Mouse (Mus musculus) G1E (cell line): Measurements from ENCODE around the gene Fank1. TPM values are rescaled to one million over a fixed set of nuclear protein-coding genes. Genes with fewer than 3 reads are reported as not detected.

Experiments
- ATAC-seq: 2 replicates; pipeline ENCODE4 v1.8.0; 2016; ENCODE audit warnings: mild to moderate bottlenecking; ENCODE audit not compliant: insufficient number of reproducible peaks, poor library complexity, low FRiP score, severe bottlenecking; ENCODE audit errors: extremely low read depth
- DNase-seq: peaks from one replicate; pipeline ENCODE4 v3.0.0; 2012; ENCODE audit warnings: low spot score
- H3K27me3 ChIP-seq: 2 replicates; pipeline ENCODE4 v1.6.1; 2012; ENCODE audit warnings: mild to moderate bottlenecking, low read length, inconsistent platforms; ENCODE audit not compliant: insufficient read depth
- H3K36me3 ChIP-seq: replicated peaks from 2 replicates; pipeline ENCODE3; 2012; ENCODE audit warnings: mild to moderate bottlenecking, inconsistent platforms
- H3K4me1 ChIP-seq: 2 replicates; pipeline ENCODE4 v1.6.1; 2012; ENCODE audit warnings: low read depth, low read length, inconsistent platforms, mixed read lengths; ENCODE audit not compliant: insufficient read depth
- H3K4me3 ChIP-seq: 2 replicates; pipeline ENCODE4 v1.5.1; 2012; ENCODE audit warnings: low read depth, mild to moderate bottlenecking, inconsistent platforms, low read length, moderate library complexity, mixed read lengths
- H3K9me3 ChIP-seq: replicated peaks from 2 replicates; pipeline ENCODE4 v1.6.1; 2012; ENCODE audit warnings: inconsistent platforms
- CTCF ChIP-seq: IDR thresholded peaks from 2 replicates; pipeline ENCODE4 v1.5.1; 2012; ENCODE audit warnings: low read depth, low read length, inconsistent platforms, mixed read lengths
- GATA1 ChIP-seq: IDR thresholded peaks from 2 replicates; pipeline ENCODE4 v1.6.1; 2012; ENCODE audit warnings: borderline replicate concordance, low read length, inconsistent platforms, mixed read lengths
- GATA2 ChIP-seq: IDR thresholded peaks from 2 replicates; pipeline ENCODE4 v1.6.1; 2012; ENCODE audit warnings: low read depth, low read length, inconsistent platforms, borderline replicate concordance
- POLR2AphosphoS5 ChIP-seq: IDR thresholded peaks from 2 replicates; pipeline ENCODE4 v1.6.1; 2012; ENCODE audit warnings: low read depth, low read length, inconsistent platforms; ENCODE audit not compliant: insufficient replicate concordance
- TAL1 ChIP-seq: conservative IDR thresholded peaks from 2 replicates; pipeline ENCODE4 v1.6.1; 2012; ENCODE audit warnings: low read depth, low read length, inconsistent platforms, mixed read lengths
- polyA plus RNA-seq: library from polyadenylated mRNA; stranded (reverse); fragments of >175 nt; gene quantifications from 2 replicates; pipeline ENCODE4 v1.2.3, GENCODE M21; 2012
- total RNA-seq, 2 experiments: library from RNA; stranded (forward) in 1 of 2; stranded (reverse) in 1 of 2; fragments of 200-1000 nt in 1 of 2; fragments of >200 nt in 1 of 2; fragmentation: Nextera tagmentation in 1 of 2; gene quantifications; 2 replicates each; pipeline ENCODE4 v1.2.3; 2014 to 2017

The Fank1 gene
- total and polyA plus RNA-seq, 3 experiments, result not detected

GRCm38 (mm10) chr7:133764425-133764824 lies 12.2 kb upstream of the Fank1 start:
- no peak overlapping the region for H3K4me3 ChIP-seq
- no peak for ATAC-seq
- DNase-seq, result no peak
- H3K4me1 ChIP-seq, result peaks cover 5% of the 10 kb centered on the region; the same call in 1 of the 2 replicates
- H3K9me3 ChIP-seq, result no peaks in the 10 kb centered on the region
- no peak for TF ChIP-seq GATA1
- no peak for TF ChIP-seq GATA2
- no peak for TF ChIP-seq CTCF
- no peak for TF ChIP-seq POLR2AphosphoS5
- TF ChIP-seq TAL1, result no peak
- peaks cover 37% of the 10 kb centered on the region for H3K36me3 ChIP-seq
- no peaks in the 10 kb centered on the region for H3K27me3 ChIP-seq

GRCm38 (mm10) chr7:133765240-133765848 lies 11.3 kb upstream of the Fank1 start:
- H3K4me3 ChIP-seq, result no peak overlapping the region
- no peaks in the 10 kb centered on the region for H3K9me3 ChIP-seq
- no peak for DNase-seq
- H3K27me3 ChIP-seq, result no peaks in the 10 kb centered on the region
- TF ChIP-seq GATA2 (no peak), TAL1 (no peak), GATA1 (no peak), POLR2AphosphoS5 (no peak), CTCF (no peak)
- H3K36me3 ChIP-seq, result peaks cover 30% of the 10 kb centered on the region
- H3K4me1 ChIP-seq, result peaks cover 5% of the 10 kb centered on the region; the same call in 1 of the 2 replicates
- ATAC-seq, result no peak

- Histone ChIP-seq H3K27me3 (no peaks in the 10 kb centered on the region), H3K4me1 (peaks cover 5% of the 10 kb centered on the region; the same call in 1 of the 2 replicates), H3K9me3 (no peaks in the 10 kb centered on the region), H3K36me3 (peaks cover 30% of the 10 kb centered on the region), H3K4me3 (no peak overlapping the region)
- TF ChIP-seq POLR2AphosphoS5 (no peak), GATA2 (no peak), TAL1 (no peak), GATA1 (no peak), CTCF (no peak)
- DNase-seq, result no peak
- no peak for ATAC-seq
Observed at GRCm38 (mm10) chr7:133765849-133766243, 10.8 kb upstream of the Fank1 start.

- no peak for TF ChIP-seq GATA1
- no peak for TF ChIP-seq POLR2AphosphoS5
- no peak for TF ChIP-seq CTCF
- no peak for TF ChIP-seq TAL1
- no peak for TF ChIP-seq GATA2
- DNase-seq, result no peak
Observed at GRCm38 (mm10) chr7:133768027-133768426, 8.6 kb upstream of the Fank1 start.

GRCm38 (mm10) chr7:133768517-133768916 lies 8.1 kb upstream of the Fank1 start:
- ATAC-seq (no peak), DNase-seq (no peak)
- Histone ChIP-seq H3K27me3 (no peaks in the 10 kb centered on the region), H3K4me3 (no peak overlapping the region), H3K36me3 (peaks cover 22% of the 10 kb centered on the region), H3K4me1 (no peaks in the 10 kb centered on the region), H3K9me3 (no peaks in the 10 kb centered on the region)
- TF ChIP-seq POLR2AphosphoS5 (no peak), GATA1 (no peak), TAL1 (no peak), CTCF (no peak), GATA2 (no peak)

More at GRCm38 (mm10) chr7:133768027-133768426, 8.6 kb upstream of the Fank1 start:
- Histone ChIP-seq H3K36me3 (peaks cover 22% of the 10 kb centered on the region), H3K4me3 (no peak overlapping the region), H3K9me3 (no peaks in the 10 kb centered on the region), H3K27me3 (no peaks in the 10 kb centered on the region), H3K4me1 (no peaks in the 10 kb centered on the region)
- ATAC-seq, result no peak

- no peak for TF ChIP-seq GATA2
- TF ChIP-seq CTCF, result no peak
- no peak for TF ChIP-seq TAL1
- no peak for TF ChIP-seq POLR2AphosphoS5
- no peak for TF ChIP-seq GATA1
- peaks cover 17% of the 10 kb centered on the region for H3K4me1 ChIP-seq
- H3K36me3 ChIP-seq, result no peaks in the 10 kb centered on the region
- ATAC-seq (no peak), DNase-seq (no peak)
- no peaks in the 10 kb centered on the region for H3K9me3 ChIP-seq
- H3K4me3 ChIP-seq, result no peak overlapping the region
- H3K27me3 ChIP-seq, result peaks cover 7% of the 10 kb centered on the region
Observed at GRCm38 (mm10) chr7:133775179-133775578, 1.5 kb upstream of the Fank1 start.
